Mouse (Mus musculus): ENCODE data around the gene Sf3b4.

DNA sequence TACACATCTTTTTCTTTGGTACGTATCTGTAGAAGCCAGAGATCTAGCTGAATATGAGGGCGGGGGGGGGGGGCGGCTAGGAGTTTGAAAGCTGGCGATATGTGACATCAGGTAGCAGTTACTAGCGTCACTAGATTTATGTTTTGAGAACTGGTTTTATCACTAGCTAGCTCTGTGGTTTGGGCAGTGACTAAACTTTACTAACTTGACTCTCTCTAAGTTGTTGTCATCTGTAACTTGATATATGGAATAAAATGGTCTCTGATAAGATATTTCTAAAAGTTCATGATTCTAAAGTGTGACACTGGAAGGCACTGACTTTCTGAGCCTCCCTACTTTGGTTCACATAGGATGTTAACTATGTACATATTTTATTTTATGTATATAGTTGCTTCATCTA, 47.9 kb upstream of the Sf3b4 start:
- TF ChIP-seq CTCF (IDR thresholded peaks at IDR 0.05; ENCODE audit: low read depth) (no peak), EP300 (optimal IDR thresholded peaks at IDR 0.05) (no peak)

Measured in stomach, postnatal 0 days (tissue).